Mouse (Mus musculus): ENCODE data around the gene Fbp2. TPM values are rescaled to one million over a fixed set of nuclear protein-coding genes. Genes with fewer than 3 reads are reported as not detected.
"Not testable (repeated sequence)": the region's sequence is repeated elsewhere in the genome, so short reads cannot be mapped to it uniquely, and the experiment has no call there.

The Fbp2 gene
- polyA plus RNA-seq, 1 experiment = not detected

DNA sequence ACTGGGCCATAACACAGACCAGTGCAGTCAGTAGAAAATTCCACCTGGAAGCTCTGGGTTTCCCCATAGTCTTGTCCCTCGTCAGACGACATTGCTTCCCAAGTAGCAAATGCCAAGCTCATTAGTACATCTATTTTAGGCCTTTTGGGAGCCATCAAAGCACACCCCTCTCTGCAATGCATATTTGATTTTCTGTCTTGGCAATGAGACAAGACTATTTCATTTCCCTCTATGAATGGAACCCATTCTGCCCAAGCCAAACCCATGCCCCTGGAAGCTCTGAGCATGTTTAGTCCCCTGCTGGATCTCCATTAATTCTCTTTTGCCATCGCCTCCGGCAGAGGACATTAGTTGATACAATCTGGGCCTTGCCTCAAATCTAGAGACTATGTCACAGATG, 8.6 kb upstream of the Fbp2 start:
- Histone ChIP-seq H3K27ac (ENCODE audit: insufficient read depth, low read length) (no peak overlapping the region), H3K4me1 (ENCODE audit: control insufficient read depth, insufficient read depth, low read length) (peaks cover 3% of the 10 kb centered on the region; the same call in 1 of the 2 replicates), H3K4me3 (ENCODE audit: insufficient read depth, low read length) (no peak overlapping the region)
- TF ChIP-seq POLR2A (IDR thresholded peaks at IDR 0.05; ENCODE audit: low read depth, low read length) (no peak), CTCF (IDR thresholded peaks at IDR 0.05; ENCODE audit: borderline replicate concordance, insufficient read depth, low read length) (no peak)

DNA sequence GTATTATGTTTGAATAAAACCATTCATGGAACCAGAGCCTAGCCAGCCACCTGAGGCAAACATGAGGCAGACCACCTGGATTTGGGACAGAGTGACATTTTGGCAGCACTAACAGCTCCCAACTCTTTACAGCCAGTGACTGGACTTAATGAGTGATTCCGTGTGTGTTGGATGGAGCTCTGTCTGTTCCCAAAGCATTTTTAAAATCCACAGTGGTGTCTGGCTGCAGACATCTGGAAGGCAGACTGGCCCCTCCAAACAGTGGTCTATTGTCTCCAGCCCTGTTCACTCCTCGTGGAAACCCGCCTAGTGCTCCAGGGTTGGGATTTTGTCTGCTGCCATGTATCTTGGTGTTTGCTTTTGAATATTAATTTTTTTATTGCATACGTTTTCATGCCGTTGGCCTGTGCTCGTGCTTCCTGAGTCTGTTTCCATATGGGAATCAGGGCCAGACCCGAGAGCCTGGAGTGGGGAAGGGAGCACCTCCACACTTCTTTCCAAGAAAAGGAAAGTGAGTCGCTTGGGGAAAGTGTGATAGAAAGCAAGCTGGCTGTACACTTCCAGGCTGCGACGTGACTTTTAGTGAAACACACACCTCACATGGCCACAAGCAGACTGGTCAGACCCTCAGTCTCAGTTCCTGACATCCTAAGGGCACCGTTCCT, 7.6 kb upstream of the Fbp2 start:
- TF ChIP-seq CTCF (IDR thresholded peaks at IDR 0.05; ENCODE audit: borderline replicate concordance, insufficient read depth, low read length) = no peak
- no peak for TF ChIP-seq POLR2A (IDR thresholded peaks at IDR 0.05; ENCODE audit: low read depth, low read length)
- Histone ChIP-seq H3K27ac (ENCODE audit: insufficient read depth, low read length) (no peak overlapping the region), H3K4me1 (ENCODE audit: control insufficient read depth, insufficient read depth, low read length) (peaks cover 3% of the 10 kb centered on the region; the same call in 1 of the 2 replicates), H3K4me3 (ENCODE audit: insufficient read depth, low read length) (no peak overlapping the region)

DNA sequence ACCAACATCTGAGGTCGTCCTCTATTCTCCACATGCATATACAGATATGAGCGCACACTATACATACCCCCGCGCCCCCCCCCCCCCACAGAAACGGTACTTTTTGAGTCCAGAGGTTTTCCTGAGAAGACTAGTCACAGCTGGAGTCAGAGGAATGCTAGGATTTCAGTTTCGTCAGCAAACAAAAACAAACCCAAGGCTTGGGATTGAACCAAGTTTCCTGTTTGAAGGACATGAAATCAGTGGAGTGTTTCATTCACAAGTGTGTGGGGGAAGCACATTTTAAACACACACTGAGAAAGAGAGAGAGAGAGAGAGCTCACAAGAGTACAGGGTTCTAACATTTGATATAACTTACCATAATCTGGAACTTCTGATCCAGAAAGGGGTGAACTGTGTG, 5.5 kb upstream of the Fbp2 start:
- Histone ChIP-seq H3K4me3 (ENCODE audit: insufficient read depth, low read length) (no peak overlapping the region), H3K27ac (ENCODE audit: insufficient read depth, low read length) (no peak overlapping the region), H3K4me1 (ENCODE audit: control insufficient read depth, insufficient read depth, low read length) (peaks cover 3% of the 10 kb centered on the region; the same call in 1 of the 2 replicates)
- TF ChIP-seq CTCF (IDR thresholded peaks at IDR 0.05; ENCODE audit: borderline replicate concordance, insufficient read depth, low read length) (no peak), POLR2A (IDR thresholded peaks at IDR 0.05; ENCODE audit: low read depth, low read length) (no peak)

DNA sequence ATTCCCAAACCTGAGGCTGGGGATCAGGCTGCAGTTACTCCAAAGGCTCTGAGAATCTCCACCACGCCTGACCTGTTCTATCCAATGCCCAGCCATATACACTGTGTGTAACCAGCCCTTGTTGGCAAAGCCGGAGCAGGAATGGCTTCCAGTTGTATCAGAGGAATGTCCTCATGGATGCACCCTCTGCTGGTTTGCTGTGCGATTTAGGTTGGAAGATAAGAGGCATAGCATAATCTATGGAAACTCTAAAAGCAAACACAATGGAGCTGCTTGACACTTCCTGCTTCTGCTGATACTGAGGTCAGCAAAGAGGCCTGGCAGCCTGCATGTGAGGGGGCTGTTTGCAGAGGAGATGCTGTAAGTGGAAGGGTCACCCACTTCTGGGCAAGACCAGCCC, 4.7 kb upstream of the Fbp2 start:
- Histone ChIP-seq H3K4me1 (ENCODE audit: control insufficient read depth, insufficient read depth, low read length) (peaks cover 3% of the 10 kb centered on the region; the same call in 1 of the 2 replicates), H3K27ac (ENCODE audit: insufficient read depth, low read length) (no peak overlapping the region), H3K4me3 (ENCODE audit: insufficient read depth, low read length) (no peak overlapping the region)
- TF ChIP-seq CTCF (IDR thresholded peaks at IDR 0.05; ENCODE audit: borderline replicate concordance, insufficient read depth, low read length) (no peak), POLR2A (IDR thresholded peaks at IDR 0.05; ENCODE audit: low read depth, low read length) (no peak)

DNA sequence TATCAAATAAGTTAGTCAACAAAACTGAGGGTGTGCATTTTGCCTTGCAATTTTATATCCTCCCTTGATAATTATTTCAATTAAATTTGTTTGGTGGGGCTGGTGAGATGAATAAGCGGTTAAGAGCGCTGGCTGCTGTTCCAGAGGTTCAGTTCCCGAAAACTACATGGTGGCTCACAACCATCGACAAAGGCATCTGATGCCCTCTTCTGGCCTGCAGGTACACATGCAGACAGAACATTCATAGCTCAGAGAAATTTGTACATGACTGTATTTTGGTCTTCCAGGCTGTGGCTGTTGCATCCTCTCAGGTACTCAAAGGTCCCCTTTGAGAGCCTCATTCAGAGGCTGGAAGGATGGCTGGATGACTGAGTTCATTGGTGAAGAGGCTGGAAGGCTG, 1.8 kb upstream of the Fbp2 start:
- no peak overlapping the region for H3K27ac ChIP-seq (ENCODE audit: insufficient read depth, low read length)
- peaks cover 3% of the 10 kb centered on the region; the same call in 1 of the 2 replicates for H3K4me1 ChIP-seq (ENCODE audit: control insufficient read depth, insufficient read depth, low read length)
- TF ChIP-seq CTCF (IDR thresholded peaks at IDR 0.05; ENCODE audit: borderline replicate concordance, insufficient read depth, low read length) (no peak), POLR2A (IDR thresholded peaks at IDR 0.05; ENCODE audit: low read depth, low read length) (no peak)

DNA sequence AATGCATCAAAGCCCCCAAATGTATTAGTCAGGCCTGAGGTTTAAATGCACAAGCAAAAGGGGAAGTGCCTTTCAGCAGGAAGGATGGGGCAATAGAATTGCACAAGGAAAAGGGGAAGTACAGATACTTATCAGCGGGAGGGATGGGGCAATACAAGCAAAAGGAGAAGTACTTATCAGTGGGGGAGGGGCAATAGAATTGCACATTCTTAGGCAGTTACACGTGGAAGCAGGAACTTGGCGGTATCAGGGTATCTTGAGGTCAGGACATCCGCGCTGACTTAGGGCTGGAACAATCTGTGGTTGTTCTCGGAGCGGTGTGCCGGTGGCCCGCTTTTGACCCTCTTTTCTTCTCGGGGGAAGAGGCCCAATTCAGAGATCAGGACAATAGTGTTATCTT, 1.0 kb upstream of the Fbp2 start:
- not testable (repeated sequence) for H3K4me3 ChIP-seq (ENCODE audit: insufficient read depth, low read length); H3K4me1 ChIP-seq (ENCODE audit: control insufficient read depth, insufficient read depth, low read length); H3K27ac ChIP-seq (ENCODE audit: insufficient read depth, low read length)

More for the DNA sequence above, 1.8 kb upstream of the Fbp2 start:
- no peak overlapping the region for H3K4me3 ChIP-seq (ENCODE audit: insufficient read depth, low read length)

DNA sequence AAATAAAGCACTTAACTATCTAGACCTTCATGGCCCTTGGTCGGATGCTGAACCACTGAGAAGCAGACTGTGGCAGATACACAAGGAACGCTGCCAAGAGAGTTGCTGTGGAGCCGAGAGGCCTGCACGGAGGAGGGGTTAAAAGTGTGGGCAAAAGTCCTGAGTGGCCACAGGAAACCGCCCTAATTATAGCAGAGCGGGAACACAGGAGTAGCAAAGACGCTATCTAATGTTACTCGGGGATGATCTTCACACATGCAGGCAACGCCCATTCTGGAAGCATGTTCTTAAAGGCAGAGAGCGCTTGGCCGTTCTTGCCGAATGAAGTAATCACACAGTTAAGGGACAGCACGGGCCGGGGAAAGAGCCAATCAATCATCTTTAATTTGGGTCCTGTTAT, 1.4 kb downstream of the Fbp2 start:
- Histone ChIP-seq H3K4me3 (ENCODE audit: insufficient read depth, low read length) (no peak overlapping the region), H3K4me1 (ENCODE audit: control insufficient read depth, insufficient read depth, low read length) (no peaks in the 10 kb centered on the region), H3K27ac (ENCODE audit: insufficient read depth, low read length) (no peak overlapping the region)
- TF ChIP-seq CTCF (IDR thresholded peaks at IDR 0.05; ENCODE audit: borderline replicate concordance, insufficient read depth, low read length) (no peak), POLR2A (IDR thresholded peaks at IDR 0.05; ENCODE audit: low read depth, low read length) (no peak)

DNA sequence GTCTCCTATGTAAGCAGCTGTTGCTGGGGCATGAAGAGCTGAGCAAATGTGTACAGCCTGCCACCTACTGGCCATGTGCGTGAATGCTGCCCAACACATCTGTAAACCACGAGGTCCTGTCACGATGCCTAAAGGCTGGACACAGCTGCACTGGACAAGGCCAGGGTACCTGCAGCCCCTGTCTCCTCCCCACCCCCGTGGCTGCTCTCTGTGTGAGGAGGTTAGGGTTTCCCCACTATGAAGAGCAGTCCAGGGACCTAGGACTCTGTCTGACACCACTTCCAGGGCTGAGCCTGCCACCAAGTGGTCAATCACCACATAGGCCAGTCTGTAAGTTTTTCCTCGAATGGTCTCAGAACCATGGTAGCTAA, 1.9 kb downstream of the Fbp2 start:
- peak overlapping the region; percentile 1; the same call in 1 of the 2 replicates for H3K4me3 ChIP-seq (ENCODE audit: insufficient read depth, low read length)
- H3K27ac ChIP-seq (ENCODE audit: insufficient read depth, low read length) = no peak overlapping the region
- no peaks in the 10 kb centered on the region for H3K4me1 ChIP-seq (ENCODE audit: control insufficient read depth, insufficient read depth, low read length)
- TF ChIP-seq CTCF (IDR thresholded peaks at IDR 0.05; ENCODE audit: borderline replicate concordance, insufficient read depth, low read length) (peak; percentile 98), POLR2A (IDR thresholded peaks at IDR 0.05; ENCODE audit: low read depth, low read length) (no peak)

DNA sequence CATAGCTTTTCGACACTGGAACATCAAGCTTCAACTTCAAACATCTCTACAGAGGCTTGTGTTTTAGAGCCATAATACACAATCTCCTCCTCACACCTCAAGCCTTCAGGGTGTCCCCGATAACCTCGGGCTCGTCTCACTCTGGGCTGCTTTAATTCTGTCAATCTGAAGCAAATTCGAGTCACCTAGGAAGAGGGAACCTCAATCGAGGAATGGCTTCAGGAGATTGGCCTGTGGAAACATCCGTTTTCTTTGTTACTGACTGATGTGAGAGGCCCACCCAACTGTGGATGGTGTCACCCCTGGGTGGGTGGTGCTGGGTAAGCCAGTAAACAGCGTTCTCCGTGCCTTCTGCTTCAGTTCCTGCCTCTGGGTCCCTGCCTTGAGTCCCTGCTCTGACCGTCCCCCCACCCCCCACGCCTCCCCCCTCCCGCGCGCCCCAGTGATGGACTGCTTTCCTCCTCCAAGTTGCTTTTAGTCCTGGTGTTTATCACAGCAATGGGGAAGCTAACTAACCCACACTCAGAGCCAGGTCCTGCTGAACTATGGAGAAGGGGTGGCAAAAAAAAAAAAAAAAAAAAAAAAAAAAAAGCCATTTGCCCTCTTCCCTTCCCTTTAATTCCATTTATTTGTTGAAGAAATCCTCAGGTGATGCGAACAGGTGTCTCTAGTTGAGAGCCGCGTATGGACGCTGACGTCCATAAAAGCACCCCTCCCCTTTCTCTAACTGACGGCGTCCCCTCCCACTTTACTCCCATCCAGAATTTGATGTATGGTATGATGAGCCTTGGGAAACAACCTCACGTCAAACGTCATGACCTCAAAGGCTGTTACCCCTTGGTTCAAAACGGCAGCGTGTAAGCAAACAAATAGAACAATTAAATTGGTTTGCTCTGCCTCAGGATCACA, 2.6 kb downstream of the Fbp2 start:
- no peak for TF ChIP-seq CTCF (IDR thresholded peaks at IDR 0.05; ENCODE audit: borderline replicate concordance, insufficient read depth, low read length)
- TF ChIP-seq POLR2A (IDR thresholded peaks at IDR 0.05; ENCODE audit: low read depth, low read length) = no peak
- H3K4me1 ChIP-seq (ENCODE audit: control insufficient read depth, insufficient read depth, low read length) = no peaks in the 10 kb centered on the region
- H3K27ac ChIP-seq (ENCODE audit: insufficient read depth, low read length) = no peak overlapping the region
- H3K4me3 ChIP-seq (ENCODE audit: insufficient read depth, low read length) = peak overlapping the region; percentile 8; the same call in 1 of the 2 replicates

DNA sequence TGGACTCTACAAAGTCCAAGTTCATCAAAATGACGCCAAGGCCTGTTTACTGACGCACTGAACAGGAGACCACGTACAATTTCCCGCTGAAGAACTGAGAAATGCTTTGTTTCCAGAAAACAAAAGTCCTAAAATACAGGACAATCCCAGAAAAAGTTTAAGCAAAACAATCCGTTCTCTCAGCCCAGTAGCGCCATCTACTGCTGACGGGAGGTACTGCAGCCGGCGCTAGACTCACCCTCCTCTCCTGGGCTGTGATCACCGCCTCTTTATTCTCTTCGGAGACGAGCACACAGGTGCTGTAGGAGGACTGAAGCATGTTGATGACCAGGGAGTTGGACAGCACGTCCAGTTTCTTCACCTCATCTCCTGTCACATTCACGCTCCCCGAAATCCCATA, 3.6 kb downstream of the Fbp2 start:
- no peaks in the 10 kb centered on the region for H3K4me1 ChIP-seq (ENCODE audit: control insufficient read depth, insufficient read depth, low read length)
- no peak for TF ChIP-seq POLR2A (IDR thresholded peaks at IDR 0.05; ENCODE audit: low read depth, low read length)
- TF ChIP-seq CTCF (IDR thresholded peaks at IDR 0.05; ENCODE audit: borderline replicate concordance, insufficient read depth, low read length) = peak; percentile 72; the same call in 1 of the 2 replicates
- H3K27ac ChIP-seq (ENCODE audit: insufficient read depth, low read length) = no peak overlapping the region
- no peak overlapping the region for H3K4me3 ChIP-seq (ENCODE audit: insufficient read depth, low read length)

Data from embryonic fibroblast, embryonic 13.5 days (primary cell).